Mouse (Mus musculus) gastrocnemius, postnatal 10 days (tissue): ENCODE results near the gene Elmo3. TPM values are rescaled to one million over a fixed set of nuclear protein-coding genes. Genes with fewer than 3 reads are reported as not detected.

ENCODE experiments used
- DNase-seq: peaks from one replicate; pipeline ENCODE4 v3.0.0; 2021; ENCODE audit warnings: mixed read lengths
- long read RNA-seq, 2 experiments: library from polyadenylated mRNA; stranded (forward); transcript quantifications; one replicate each; pipeline ENCODE4 v2.0.0; 2021
- total RNA-seq, 2 experiments: library from RNA; stranded (reverse); gene quantifications; 2 replicates each; pipeline ENCODE4 v1.2.3; 2021

Gene Elmo3
- under 1 TPM; 0.77 to 0.80 TPM for total RNA-seq
- long read RNA-seq, experiment 1, result 0 reads
- long read RNA-seq, experiment 2, partial matches to known transcripts, result 0 of 1 reads
- long read RNA-seq, experiment 2, other reads (novel, unspliced or antisense), result 1 of 1 reads

- DNase-seq, result no peak
Observed at GRCm38 (mm10) chr8:105305211-105306145, at the start of gene Elmo3. Elmo3 (plus strand) TSS chr8:105305601.

DNA sequence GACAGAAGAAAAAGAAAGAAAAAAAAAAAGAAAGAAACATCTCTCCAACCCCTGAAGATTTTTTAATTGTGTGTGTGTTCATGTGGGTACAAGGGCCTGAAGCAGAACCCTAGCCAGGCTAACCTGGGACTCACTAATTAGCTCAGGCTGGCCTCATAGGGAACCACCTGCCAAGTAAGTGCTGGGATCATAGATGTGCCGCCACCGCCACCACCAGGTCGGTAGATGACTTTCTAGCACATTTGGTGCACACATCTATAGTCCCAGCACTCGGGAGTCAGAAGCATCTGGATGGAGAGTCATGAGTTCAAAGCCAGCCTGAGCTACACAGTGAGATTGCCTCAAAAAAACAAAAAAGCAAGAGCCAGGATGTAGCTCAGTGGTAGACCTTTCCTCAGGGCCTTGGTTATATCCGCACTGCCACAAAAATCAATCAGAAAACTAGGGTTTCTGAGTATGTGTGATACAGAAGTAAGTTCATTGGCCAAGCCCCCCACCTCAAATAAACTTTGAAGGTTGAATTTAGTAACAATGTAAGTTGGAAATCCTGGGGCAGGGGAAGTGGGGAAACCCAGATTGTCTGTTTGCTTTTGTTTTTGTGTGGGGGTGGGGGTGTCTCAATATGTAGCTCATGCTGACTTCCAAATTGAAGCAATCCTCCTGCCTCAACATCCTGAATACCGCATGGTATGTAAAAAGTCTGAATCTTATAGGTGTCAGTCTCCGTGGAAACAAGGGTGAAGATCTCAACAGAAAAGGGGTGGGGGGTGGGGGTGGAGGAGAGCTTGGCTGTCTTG is 47.9 kb upstream of the Elmo3 start:
- DNase-seq, result no peak

GRCm38 (mm10) chr8:105258911-105259720 is 46.3 kb upstream of the Elmo3 start:
- DNase-seq, result no peak

GRCm38 (mm10) chr8:105259721-105260320 is 45.6 kb upstream of the Elmo3 start:
- peak; percentile 89 for DNase-seq

GRCm38 (mm10) chr8:105260371-105261099 is 44.9 kb upstream of the Elmo3 start:
- no peak for DNase-seq

GRCm38 (mm10) chr8:105261326-105261980 is 43.9 kb upstream of the Elmo3 start:
- no peak for DNase-seq

- no peak for DNase-seq
Observed at GRCm38 (mm10) chr8:105263244-105263912, 42.0 kb upstream of the Elmo3 start.

GRCm38 (mm10) chr8:105264024-105264982 is 41.1 kb upstream of the Elmo3 start, which contains the start of the genes Tradd and Fbxl8:
Tradd (minus strand) TSS chr8:105264609.
Fbxl8 (plus strand) TSS chr8:105264648.
- DNase-seq, result peak; percentile 71

- no peak for DNase-seq
Observed at GRCm38 (mm10) chr8:105265128-105265527, 40.3 kb upstream of the Elmo3 start.

- no peak for DNase-seq
Observed at GRCm38 (mm10) chr8:105266775-105267174, 38.6 kb upstream of the Elmo3 start.

DNA sequence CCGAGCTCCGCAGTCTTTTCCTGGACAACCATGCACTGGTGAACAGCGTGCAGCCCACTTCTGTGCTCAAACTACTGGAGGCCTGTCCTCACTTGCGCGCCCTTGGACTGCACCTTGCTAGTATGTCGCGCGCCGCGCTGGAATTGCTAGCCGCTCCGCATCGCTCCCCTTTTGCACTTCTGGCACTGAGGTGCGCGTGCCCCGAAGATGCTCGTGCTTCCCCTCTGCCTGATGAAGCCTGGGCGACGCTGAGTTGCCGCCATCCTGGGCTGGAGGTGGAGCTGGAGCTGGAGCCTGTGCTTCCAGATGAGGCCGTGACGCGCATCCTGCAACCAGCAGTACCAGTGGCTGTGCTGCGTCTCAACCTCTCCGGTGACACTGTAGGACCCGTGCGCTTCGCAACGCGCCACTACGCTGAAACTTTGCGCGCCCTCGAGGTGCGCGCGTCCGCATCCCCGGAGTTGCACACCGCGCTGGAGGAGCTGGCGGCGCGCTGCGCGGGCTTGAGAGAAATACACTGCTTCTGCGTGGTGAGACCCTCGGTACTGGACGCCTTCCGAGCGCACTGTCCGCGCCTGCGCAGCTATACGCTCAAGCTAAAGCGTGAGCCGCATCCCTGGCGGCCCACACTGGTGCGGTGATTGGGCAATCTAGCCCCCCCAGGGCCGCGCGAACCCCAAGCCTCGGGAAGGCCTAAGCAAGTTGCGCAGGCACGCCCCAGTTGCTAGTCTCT is 36.9 kb upstream of the Elmo3 start:
- DNase-seq, result no peak

DNA sequence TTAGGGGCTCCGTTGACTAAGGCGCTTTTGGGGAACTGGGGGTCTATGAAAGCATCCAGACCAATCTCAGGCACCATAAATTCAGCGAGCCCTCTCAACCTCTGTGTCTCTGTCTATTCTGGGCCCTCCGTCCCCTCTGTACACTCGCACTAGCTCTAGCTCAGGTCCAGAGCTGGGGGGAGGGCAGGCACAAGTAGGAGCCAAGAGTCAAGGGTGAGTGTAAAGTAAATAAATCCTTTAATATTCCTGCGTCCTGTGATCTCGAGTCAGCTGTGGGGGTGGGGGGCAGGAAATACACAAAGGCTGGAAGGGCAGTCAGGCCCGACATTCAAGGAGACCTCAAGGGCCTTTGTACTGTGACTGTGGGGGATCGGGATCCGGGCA is 36.3 kb upstream of the Elmo3 start:
- DNase-seq, result no peak

DNA sequence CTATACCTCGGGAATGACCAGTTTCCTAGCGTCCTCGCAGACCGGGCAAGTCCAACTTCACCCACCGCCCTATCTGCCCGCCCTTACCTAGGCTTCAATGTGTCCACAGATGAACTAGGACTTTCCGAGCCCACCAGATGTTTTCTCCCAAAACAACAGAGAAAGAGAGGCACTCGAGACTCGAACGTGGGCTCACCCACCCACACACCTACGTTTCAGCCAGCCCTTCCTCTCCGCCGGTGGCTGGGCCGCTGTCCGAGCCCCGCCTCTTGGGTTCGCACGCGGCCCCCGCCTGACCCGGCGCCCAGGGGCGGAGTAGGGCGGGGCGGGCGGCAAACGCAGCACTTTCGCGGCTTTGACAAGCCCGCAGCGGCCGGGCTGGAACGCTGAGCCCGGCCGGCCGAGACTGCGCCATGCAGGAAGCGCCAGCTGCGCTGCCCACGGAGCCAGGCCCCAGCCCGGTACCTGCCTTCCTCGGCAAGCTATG is 35.9 kb upstream of the Elmo3 start, which contains the start of gene Hsf4:
TSS of gene Hsf4 (plus strand) at position 341 of the 487 bp plus-strand sequence.
- peak; percentile 61 for DNase-seq

- DNase-seq, result no peak
Observed at GRCm38 (mm10) chr8:105270101-105270915, 35.1 kb upstream of the Elmo3 start.

GRCm38 (mm10) chr8:105270916-105271186 is 34.5 kb upstream of the Elmo3 start:
- no peak for DNase-seq

- no peak for DNase-seq
Observed at GRCm38 (mm10) chr8:105275387-105275786, 30.0 kb upstream of the Elmo3 start.

GRCm38 (mm10) chr8:105275840-105276239 is 29.6 kb upstream of the Elmo3 start, which contains the start of gene Nol3:
Nol3 (plus strand) TSS chr8:105276140.
- no peak for DNase-seq
